In genomic region chr7:120173603-120174244, GRCm38 (mm10) we compare ENCODE assay signal across 16 mouse cellular contexts. TPM values are rescaled to one million over a fixed set of nuclear protein-coding genes. Genes with fewer than 3 reads are reported as not detected.
A peak's percentile ranks its signal among the peaks of the same experiment; 100 is the strongest.
DNase-seq lines count a peak whose midpoint lies in the region; ATAC-seq lines count a peak whose summit lies in the region.
"Had no signal": no experiment of that assay in that cellular context is flagged by ENCODE, and none has a peak within 500 bp of the region (broad histone marks: within the 10 kb centered on the region; RNA-seq: fewer than 3 reads in every experiment).

Anks4b (plus strand) TSS chr7:120173858.

- H3K27me3 ChIP-seq in kidney, embryonic 16.5 days (ENCODE audit: insufficient read depth, low read length): no peaks in the 10 kb centered on the region
- no peaks in the 10 kb centered on the region for H3K27me3 ChIP-seq in liver, embryonic 11.5 days (replicated peaks; ENCODE audit: control insufficient read depth, insufficient read depth, low read length)
- H3K27me3 ChIP-seq in stomach, embryonic 16.5 days (ENCODE audit: control insufficient read depth, insufficient read depth, low read length): no peaks in the 10 kb centered on the region
- H3K27me3 ChIP-seq: limb, embryonic 13.5 days; midbrain, embryonic 12.5 days had no signal

- no peaks in the 10 kb centered on the region for H3K4me1 ChIP-seq in kidney, embryonic 16.5 days (ENCODE audit: insufficient read depth, low read length)
- no peaks in the 10 kb centered on the region for H3K4me1 ChIP-seq in liver, embryonic 11.5 days (replicated peaks; ENCODE audit: control insufficient read depth, insufficient read depth, low read length)
- H3K4me1 ChIP-seq in stomach, embryonic 16.5 days (ENCODE audit: control insufficient read depth, insufficient read depth, low read length): no peaks in the 10 kb centered on the region
- H3K4me1 ChIP-seq: limb, embryonic 13.5 days; midbrain, embryonic 12.5 days had no signal

- peak; percentile 93 for ATAC-seq in kidney, embryonic 16.5 days (ENCODE audit: low FRiP score, low TSS enrichment)
- peak; percentile 60 for ATAC-seq in liver, embryonic 11.5 days (replicated peaks; ENCODE audit: low FRiP score)
- peak; percentile 80 for ATAC-seq in stomach, embryonic 16.5 days (ENCODE audit: insufficient read depth, low FRiP score)
- no peak for ATAC-seq in granulocyte monocyte progenitor cell, adult 5-6 weeks (replicated peaks; ENCODE audit: poor library complexity, severe bottlenecking)

- no peak within 1 kb of the TSS for H3K9ac ChIP-seq in kidney, embryonic 16.5 days (replicated peaks; ENCODE audit: low read length)
- peak within 1 kb of the TSS; percentile 20; the same call in 1 of the 2 replicates for H3K9ac ChIP-seq in liver, embryonic 11.5 days (ENCODE audit: low read depth, low read length)
- 0 out of 2 replicates have a peak within 1 kb of the TSS, but pooled peaks have one; percentile 4 for H3K9ac ChIP-seq in stomach, embryonic 16.5 days (ENCODE audit: low read length)
- H3K9ac ChIP-seq: limb, embryonic 13.5 days; midbrain, embryonic 12.5 days had no signal

- H3K9me3 ChIP-seq in kidney, embryonic 16.5 days (ENCODE audit: low read length): no peaks in the 10 kb centered on the region
- H3K9me3 ChIP-seq in liver, embryonic 11.5 days (ENCODE audit: control insufficient read depth, low read length): no peaks in the 10 kb centered on the region
- no peaks in the 10 kb centered on the region for H3K9me3 ChIP-seq in stomach, embryonic 16.5 days (replicated peaks; ENCODE audit: control insufficient read depth, low read length)
- H3K9me3 ChIP-seq: embryonic facial prominence, embryonic 10.5 days; limb, embryonic 13.5 days; midbrain, embryonic 12.5 days had no signal

- H3K27ac ChIP-seq in kidney, embryonic 16.5 days (ENCODE audit: low read length): peak within 1 kb of the TSS; percentile 21; the same call in 1 of the 2 replicates
- H3K27ac ChIP-seq in liver, embryonic 11.5 days (ENCODE audit: low read depth, low read length): 0 out of 2 replicates have a peak within 1 kb of the TSS, but pooled peaks have one; percentile 38
- no peak within 1 kb of the TSS for H3K27ac ChIP-seq in stomach, embryonic 16.5 days (ENCODE audit: low read length)
- H3K27ac ChIP-seq: embryonic facial prominence, embryonic 10.5 days; heart, adult 2 months; limb, embryonic 13.5 days; midbrain, embryonic 12.5 days had no signal

- DNase-seq in heart, adult 11 months: peak; percentile 69
- DNase-seq in heart, postnatal 25 days (ENCODE audit: low spot score): no peak
- no peak for DNase-seq in liver, embryonic 11.5 days (ENCODE audit: low spot score)
- no peak for DNase-seq in spleen, postnatal 4 days (ENCODE audit: low spot score in 2 of 2)
- DNase-seq in testis, postnatal 10 days (ENCODE audit: low spot score): no peak
- DNase-seq: cerebellum, postnatal 10 days; heart, adult 2 months; heart, postnatal 10 days; lung, postnatal 36 days; right cerebral cortex, postnatal 25 days had no signal

- 0 out of 2 replicates have a peak within 1 kb of the TSS, but pooled peaks have one; percentile 16 for H3K4me2 ChIP-seq in kidney, embryonic 16.5 days (replicated peaks; ENCODE audit: low read depth, low read length)
- peak within 1 kb of the TSS; percentile 49 for H3K4me2 ChIP-seq in liver, embryonic 11.5 days
- H3K4me2 ChIP-seq in stomach, embryonic 16.5 days (ENCODE audit: low read depth, low read length): no peak within 1 kb of the TSS
- H3K4me2 ChIP-seq: limb, embryonic 13.5 days; midbrain, embryonic 12.5 days had no signal

- H3K4me3 ChIP-seq in kidney, embryonic 16.5 days (ENCODE audit: low read length): peak within 1 kb of the TSS; percentile 21
- peak within 1 kb of the TSS; percentile 31 for H3K4me3 ChIP-seq in liver, embryonic 11.5 days (ENCODE audit: low read depth, low read length)
- peak within 1 kb of the TSS; percentile 16; the same call in 1 of the 2 replicates for H3K4me3 ChIP-seq in stomach, embryonic 16.5 days (replicated peaks; ENCODE audit: low read length)
- H3K4me3 ChIP-seq: embryonic facial prominence, embryonic 10.5 days; heart, adult 2 months; limb, embryonic 13.5 days; midbrain, embryonic 12.5 days had no signal

- intact Hi-C loops in heart, postnatal 25 days (cut with DNase I): no loop called here

- no peaks in the 10 kb centered on the region for H3K36me3 ChIP-seq in kidney, embryonic 16.5 days (ENCODE audit: insufficient read depth, low read length)
- no peaks in the 10 kb centered on the region for H3K36me3 ChIP-seq in liver, embryonic 11.5 days (ENCODE audit: control insufficient read depth, insufficient read depth, low read length)
- no peaks in the 10 kb centered on the region for H3K36me3 ChIP-seq in stomach, embryonic 16.5 days (ENCODE audit: control insufficient read depth, insufficient read depth, low read length)
- H3K36me3 ChIP-seq: embryonic facial prominence, embryonic 10.5 days; limb, embryonic 13.5 days; midbrain, embryonic 12.5 days had no signal

- 66% methylated on average over 10 of the region's 10 CpGs for WGBS in kidney, embryonic 16.5 days
- 72% methylated on average over 10 of the region's 10 CpGs for WGBS in liver, embryonic 11.5 days
- 72% methylated on average over 10 of the region's 10 CpGs for whole genome bisulfite sequencing in stomach, embryonic 16.5 days

RNA-seq across cellular contexts. Expression of gene Anks4b, which starts in this region (rescaled TPM):
- total RNA-seq in heart, postnatal 25 days (2021): under 1 TPM in 1 of 2 experiments, not detected in 1; 0.16 TPM
- polyA plus RNA-seq in kidney, embryonic 16.5 days (2015; fragmentation: Nextera tagmentation; extraction: Ambion mirVana): 3.5 TPM in 2 replicates
- polyA plus RNA-seq in liver, embryonic 11.5 days (2014; fragmentation: Nextera tagmentation; extraction: Ambion mirVana): 1.2 and 1.9 TPM in 2 replicates
- polyA plus RNA-seq in stomach, embryonic 16.5 days (2015; fragmentation: Nextera tagmentation; extraction: Ambion mirVana): 1.4 and 2.0 TPM in 2 replicates
- total RNA-seq in granulocyte monocyte progenitor cell, adult 5-6 weeks (2014; fragmentation: Nextera tagmentation): not detected in 2 replicates
- total RNA-seq in granulocyte monocyte progenitor cell, adult 5-6 weeks (2017): not detected in 2 replicates
- polyA plus RNA-seq: heart, adult 2 months; limb, embryonic 13.5 days; midbrain, embryonic 12.5 days had no signal
